Mouse (Mus musculus): ENCODE data around the gene Ddah1.

DNA sequence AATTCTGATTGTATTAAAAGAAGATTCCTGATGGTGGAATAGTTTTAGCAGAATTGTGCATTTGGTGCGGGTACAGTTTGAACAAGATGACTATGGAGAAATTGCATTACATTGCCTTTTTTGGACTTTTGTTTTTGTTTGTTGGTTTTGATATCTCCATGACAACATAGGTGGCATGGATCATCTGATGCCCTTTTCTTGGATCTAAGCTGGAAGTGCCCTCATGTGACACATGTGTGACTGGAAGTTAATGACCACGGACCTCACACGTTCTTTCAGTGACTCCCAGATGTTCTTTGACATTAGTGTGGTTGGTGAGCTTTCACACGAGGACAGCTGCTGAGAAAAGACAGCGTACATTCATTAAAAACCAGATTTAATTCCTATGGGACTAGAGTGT lies 21.9 kb upstream of the Ddah1 start:
- TF ChIP-seq CTCF (IDR thresholded peaks at IDR 0.05; ENCODE audit: low read depth), result no peak
- TF ChIP-seq EP300 (IDR thresholded peaks at IDR 0.05; ENCODE audit: low read depth), result no peak
